Mouse (Mus musculus) frontal cortex, adult (tissue): ENCODE results near the gene Chst13.

Experiments used
- ATAC-seq: cut with Nextera tagmentation; 2 replicates; pipeline ENCODE4 v1.9.2; 2017; ENCODE audit warnings: mild to moderate bottlenecking, moderate library complexity, mixed read lengths; ENCODE audit not compliant: low TSS enrichment

The Chst13 gene

GRCm38 (mm10) chr6:90320429-90320828 is 4.6 kb downstream of the Chst13 start:
- no peak for ATAC-seq

GRCm38 (mm10) chr6:90319475-90320191 is 5.4 kb downstream of the Chst13 start:
- ATAC-seq = peak; percentile 88

GRCm38 (mm10) chr6:90319019-90319418 is 6.0 kb downstream of the Chst13 start:
- ATAC-seq = 0 out of 2 replicates have a peak, but pooled peaks have one; percentile 47

- no peak for ATAC-seq
Measured at GRCm38 (mm10) chr6:90317510-90318258, 7.3 kb downstream of the Chst13 start.

- ATAC-seq = no peak
Measured at GRCm38 (mm10) chr6:90315961-90316360, 9.0 kb downstream of the Chst13 start.

DNA sequence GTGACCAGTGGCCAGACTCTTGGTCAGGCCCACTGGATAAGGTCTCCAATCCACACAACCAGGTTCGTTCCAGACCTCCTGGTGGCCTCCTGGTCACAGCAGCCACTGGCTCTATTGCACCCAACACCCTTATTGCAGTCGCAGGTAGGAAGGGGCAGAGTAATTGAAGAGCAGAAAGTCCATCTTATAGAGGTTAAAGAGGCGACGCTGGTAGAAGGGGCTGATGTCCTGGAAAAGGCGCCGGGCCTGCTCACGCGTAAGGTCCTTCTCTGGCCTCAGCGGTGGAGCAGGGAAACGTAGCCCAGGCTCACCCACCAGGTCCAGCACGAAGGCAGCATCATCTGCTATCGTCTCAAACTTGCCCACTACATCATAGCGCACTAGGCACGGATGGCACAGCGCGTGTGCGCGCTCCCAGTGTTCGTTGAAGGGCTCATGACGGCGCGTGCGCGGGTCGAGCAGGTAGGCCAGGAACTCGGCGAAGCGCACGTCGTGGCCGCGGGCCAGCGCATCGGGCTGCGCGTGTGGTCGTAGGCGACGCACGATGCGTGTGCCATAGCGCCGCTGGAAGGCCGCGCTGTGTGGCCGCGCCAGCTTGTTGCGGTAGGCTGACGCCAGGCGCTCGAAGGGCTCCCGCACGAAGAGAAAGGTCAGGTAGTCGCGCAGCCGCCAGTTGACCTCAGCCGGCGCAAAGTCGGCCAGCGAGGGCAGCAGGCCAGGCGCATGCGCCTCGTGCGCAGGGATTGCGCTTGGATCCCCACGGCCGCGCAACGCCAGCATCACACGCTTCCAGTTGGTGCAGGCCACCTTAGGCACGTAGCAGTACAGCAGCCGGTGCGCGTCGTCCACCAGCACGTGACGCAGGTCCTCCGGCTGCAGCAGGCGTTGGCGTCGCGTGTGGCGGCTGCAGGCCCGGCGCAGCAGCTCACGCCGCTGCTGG is 15.9 kb downstream of the Chst13 start:
- ATAC-seq = no peak

DNA sequence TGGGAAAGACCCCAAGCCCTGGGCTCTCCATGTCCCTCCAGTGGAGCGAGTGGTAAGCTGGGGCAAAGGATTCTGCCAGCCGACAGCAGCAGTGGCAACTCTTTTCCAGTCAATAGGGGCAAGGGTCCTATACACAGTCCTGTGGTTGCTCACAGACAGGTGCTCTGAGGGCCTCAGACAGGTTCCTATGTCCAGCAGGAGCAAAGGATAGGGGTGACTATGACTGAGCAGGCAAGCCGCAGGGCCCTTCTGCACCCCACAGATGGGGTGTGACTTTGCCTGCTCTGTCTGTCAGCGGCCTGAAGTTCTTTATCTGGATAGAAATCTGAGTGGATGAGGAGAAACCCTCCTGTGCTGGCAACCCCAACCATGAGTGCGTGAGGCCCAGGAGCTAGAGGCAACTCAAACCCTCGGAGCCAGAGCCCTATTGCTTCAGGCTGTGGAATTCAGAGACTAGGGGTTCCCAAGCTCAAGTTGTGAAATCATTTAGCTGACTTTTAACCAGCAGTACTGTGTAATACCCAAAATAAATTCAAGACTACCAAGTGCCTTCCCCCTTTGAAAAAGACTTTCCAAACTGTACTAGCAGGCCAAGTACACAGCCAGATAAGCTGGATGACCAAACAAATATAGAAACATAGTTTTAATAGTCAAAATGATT is 18.5 kb downstream of the Chst13 start:
- no peak for ATAC-seq

DNA sequence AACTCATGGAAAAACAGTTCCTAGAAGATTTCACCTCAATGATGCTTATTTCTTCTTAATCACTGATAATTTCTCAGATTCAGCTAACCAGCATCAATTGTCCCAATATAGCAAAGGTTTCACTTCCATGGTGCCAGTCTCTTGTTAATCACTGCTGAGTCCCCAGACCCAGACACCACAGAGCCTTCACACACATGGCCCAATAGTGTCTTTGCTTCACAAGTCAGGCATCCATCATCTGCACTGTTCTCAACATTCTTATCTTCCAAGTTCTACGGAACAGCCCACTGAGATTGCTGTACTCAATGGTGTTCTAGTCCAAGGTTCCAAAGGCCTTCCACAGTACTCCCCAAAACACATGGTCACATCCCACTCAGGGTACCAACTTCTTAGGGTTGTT is 24.1 kb downstream of the Chst13 start, which contains the start of gene BC048671:
Gene BC048671, plus strand, starts transcription at position 301 of the 400 bp plus-strand sequence.
- ATAC-seq = no peak

- no peak for ATAC-seq
Measured at GRCm38 (mm10) chr6:90288265-90288664, 36.7 kb downstream of the Chst13 start.
